Mouse (Mus musculus): ENCODE measurements around the gene Aldh16a1.
"Not testable (repeated sequence)": the region's sequence is repeated elsewhere in the genome, so short reads cannot be mapped to it uniquely, and the experiment has no call there.

Aldh16a1 gene

GRCm38 (mm10) chr7:45179469-45179868 lies 25.1 kb upstream of the Aldh16a1 start, which contains the start of gene Gfy:
Gene Gfy (minus strand): TSS chr7:45179569.
- DNase-seq (ENCODE audit: low read depth, low spot score): no peak

GRCm38 (mm10) chr7:45178550-45178949 lies 24.2 kb upstream of the Aldh16a1 start:
- DNase-seq (ENCODE audit: low read depth, low spot score): no peak

- DNase-seq (ENCODE audit: low read depth, low spot score): no peak
Measured at GRCm38 (mm10) chr7:45176356-45176755, 22.0 kb upstream of the Aldh16a1 start.

GRCm38 (mm10) chr7:45175929-45176328 lies 21.5 kb upstream of the Aldh16a1 start:
- DNase-seq (ENCODE audit: low read depth, low spot score): no peak

GRCm38 (mm10) chr7:45175398-45175797 lies 21.0 kb upstream of the Aldh16a1 start:
- DNase-seq (ENCODE audit: low read depth, low spot score): no peak

- no peak for DNase-seq (ENCODE audit: low read depth, low spot score)
Measured at GRCm38 (mm10) chr7:45174567-45175280, 20.3 kb upstream of the Aldh16a1 start.

- DNase-seq (ENCODE audit: low read depth, low spot score): not testable (repeated sequence)
Measured at GRCm38 (mm10) chr7:45173772-45174171, 19.4 kb upstream of the Aldh16a1 start.

GRCm38 (mm10) chr7:45172974-45173373 lies 18.6 kb upstream of the Aldh16a1 start:
- DNase-seq (ENCODE audit: low read depth, low spot score): no peak

GRCm38 (mm10) chr7:45169495-45169894 lies 15.1 kb upstream of the Aldh16a1 start:
- no peak for DNase-seq (ENCODE audit: low read depth, low spot score)

- DNase-seq (ENCODE audit: low read depth, low spot score): no peak
Measured at GRCm38 (mm10) chr7:45168656-45169055, 14.3 kb upstream of the Aldh16a1 start.

- DNase-seq (ENCODE audit: low read depth, low spot score): no peak
Measured at GRCm38 (mm10) chr7:45167761-45168445, 13.5 kb upstream of the Aldh16a1 start.

GRCm38 (mm10) chr7:45166950-45167401 lies 12.6 kb upstream of the Aldh16a1 start:
- no peak for DNase-seq (ENCODE audit: low read depth, low spot score)

- DNase-seq (ENCODE audit: low read depth, low spot score): no peak
Measured at GRCm38 (mm10) chr7:45165701-45166100, 11.3 kb upstream of the Aldh16a1 start.

GRCm38 (mm10) chr7:45164833-45165232 lies 10.4 kb upstream of the Aldh16a1 start:
- no peak for DNase-seq (ENCODE audit: low read depth, low spot score)

GRCm38 (mm10) chr7:45163735-45164490 lies 9.5 kb upstream of the Aldh16a1 start, which contains the start of gene Slc17a7:
Gene Slc17a7 (plus strand): TSS chr7:45163949.
- no peak for DNase-seq (ENCODE audit: low read depth, low spot score)

- no peak for DNase-seq (ENCODE audit: low read depth, low spot score)
Measured at GRCm38 (mm10) chr7:45162996-45163615, 8.7 kb upstream of the Aldh16a1 start.

- no peak for DNase-seq (ENCODE audit: low read depth, low spot score)
Measured at GRCm38 (mm10) chr7:45162551-45162950, 8.2 kb upstream of the Aldh16a1 start.

- DNase-seq (ENCODE audit: low read depth, low spot score): peak; percentile 77
Measured at GRCm38 (mm10) chr7:45161612-45162473, 7.5 kb upstream of the Aldh16a1 start.

GRCm38 (mm10) chr7:45160866-45161265 lies 6.5 kb upstream of the Aldh16a1 start:
- no peak for DNase-seq (ENCODE audit: low read depth, low spot score)

- DNase-seq (ENCODE audit: low read depth, low spot score): no peak
Measured at GRCm38 (mm10) chr7:45160316-45160800, 6.0 kb upstream of the Aldh16a1 start.

- no peak for DNase-seq (ENCODE audit: low read depth, low spot score)
Measured at GRCm38 (mm10) chr7:45158991-45159390, 4.6 kb upstream of the Aldh16a1 start.

Data from embryo, embryonic 11.5 days (tissue).